Mouse (Mus musculus) liver, adult 2 months (tissue): ENCODE measurements at regions not wholly inside any gene's neighbourhood (a gene's known extent, or its start where the extent isn't known, plus 50 kb on each side); places are given as distances from the start of the nearest gene placed in this dataset.

ENCODE experiments used
- CTCF ChIP-seq: fragments of 200-500 bp; IDR thresholded peaks from 2 replicates; pipeline ENCODE4 v1.5.1; 2011; ENCODE audit warnings: low read depth, low read length, control low read depth
- POLR2A ChIP-seq: fragments of 200-500 bp; IDR thresholded peaks from 2 replicates; pipeline ENCODE4 v1.6.1; 2011; ENCODE audit warnings: low read length, control low read depth; ENCODE audit not compliant: insufficient read depth; ENCODE audit errors: extremely low read depth

DNA sequence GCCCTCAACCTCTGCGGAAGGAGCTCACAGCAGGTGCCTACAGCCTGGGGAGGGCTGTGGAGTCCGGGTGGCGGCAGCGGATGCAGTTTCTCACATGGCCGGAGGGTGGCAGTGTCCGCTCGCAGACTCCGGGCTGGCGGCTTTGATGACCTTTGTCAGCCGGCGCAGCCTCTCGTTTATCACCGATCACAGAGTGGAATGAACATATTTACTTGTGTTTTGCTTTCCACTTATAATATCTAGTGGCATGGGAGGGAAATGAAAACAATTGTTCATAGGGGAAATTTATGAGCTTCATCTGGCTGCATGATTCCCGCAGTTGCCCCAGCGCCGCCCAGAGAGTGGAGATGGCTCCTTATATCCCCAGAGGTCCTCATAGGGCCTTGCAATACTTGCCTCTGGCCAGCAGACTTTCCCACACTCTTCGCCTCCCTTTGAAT, 99.2 kb upstream of the Zfp507 start:
- peak; percentile 93 for TF ChIP-seq CTCF
- TF ChIP-seq POLR2A = no peak
